Mouse (Mus musculus): Measurements from ENCODE around the gene Ccdc15. TPM values are rescaled to one million over a fixed set of nuclear protein-coding genes. Genes with fewer than 3 reads are reported as not detected.
A peak's percentile ranks its signal among the peaks of the same experiment; 100 is the strongest.

Ccdc15 gene
- total and polyA plus RNA-seq, 3 experiments: 3.7 to 4.0 TPM; not detected in 1

GRCm38 (mm10) chr9:37347184-37347987, 846 bp downstream of the Ccdc15 start:
- Histone ChIP-seq H3K27ac (ENCODE audit: control insufficient read depth, low read depth, low read length) (peak overlapping the region; percentile 83), H3K36me3 (ENCODE audit: control insufficient read depth in 1 of 2, insufficient read depth in 2 of 2, low read length in 2 of 2) (peaks cover 0 to 29% of the 10 kb centered on the region in 2 experiments; a peak in 3 of 4 replicates), H3K9ac (ENCODE audit: control insufficient read depth, low read depth, low read length, poor library complexity, severe bottlenecking) (peak overlapping the region; percentile 93), H3K27me3 (ENCODE audit: control insufficient read depth in 1 of 2, insufficient read depth in 2 of 2, low read length in 2 of 2) (no peaks in the 10 kb centered on the region), H3K4me1 (ENCODE audit: control insufficient read depth in 1 of 2, insufficient read depth in 2 of 2, low read length in 2 of 2) (peaks cover 9 to 14% of the 10 kb centered on the region in 2 experiments; a peak in 3 of 4 replicates), H3K4me3 (ENCODE audit: control insufficient read depth in 1 of 2, insufficient read depth in 1 of 2, low read depth in 2 of 2, low read length in 2 of 2) (peak overlapping the region; percentile 80 to 84), H3K9me3 (replicated peaks; ENCODE audit: insufficient read depth, low read length) (no peaks in the 10 kb centered on the region), H3K79me2 (ENCODE audit: control insufficient read depth, insufficient read depth, low read length, poor library complexity) (peaks cover 10% of the 10 kb centered on the region; the same call in 1 of the 2 replicates)
- DNase-seq (ENCODE audit: low read depth, low spot score): peak; percentile 69
- TF ChIP-seq EP300 (IDR thresholded peaks at IDR 0.05; ENCODE audit: low read depth in 1 of 2, low read length in 2 of 2) (no peak), MYC (IDR thresholded peaks at IDR 0.05; ENCODE audit: low read depth, low read length) (0 out of 2 replicates have a peak, but pooled peaks have one; percentile 45), UBTF (IDR thresholded peaks at IDR 0.05; ENCODE audit: borderline replicate concordance, insufficient read depth, low read depth, low read length) (no peak), CHD1 (IDR thresholded peaks at IDR 0.05; ENCODE audit: low read depth, low read length) (peak; percentile 92; the same call in 1 of the 2 replicates), TBP (IDR thresholded peaks at IDR 0.05; ENCODE audit: low read depth, low read length) (0 out of 2 replicates have a peak, but pooled peaks have one; percentile 17)

GRCm38 (mm10) chr9:37345406-37345805, 2.8 kb downstream of the Ccdc15 start:
- Histone ChIP-seq H3K27me3 (ENCODE audit: control insufficient read depth in 1 of 2, insufficient read depth in 2 of 2, low read length in 2 of 2) (no peaks in the 10 kb centered on the region), H3K27ac (ENCODE audit: control insufficient read depth, low read depth, low read length) (no peak overlapping the region), H3K79me2 (ENCODE audit: control insufficient read depth, insufficient read depth, low read length, poor library complexity) (peaks cover 10% of the 10 kb centered on the region; the same call in 1 of the 2 replicates), H3K4me1 (ENCODE audit: control insufficient read depth in 1 of 2, insufficient read depth in 2 of 2, low read length in 2 of 2) (peaks cover 9 to 16% of the 10 kb centered on the region in 2 experiments), H3K4me3 (ENCODE audit: control insufficient read depth in 1 of 2, insufficient read depth in 1 of 2, low read depth in 2 of 2, low read length in 2 of 2) (no peak overlapping the region), H3K9ac (ENCODE audit: control insufficient read depth, low read depth, low read length, poor library complexity, severe bottlenecking) (no peak overlapping the region), H3K9me3 (replicated peaks; ENCODE audit: insufficient read depth, low read length) (no peaks in the 10 kb centered on the region), H3K36me3 (ENCODE audit: control insufficient read depth in 1 of 2, insufficient read depth in 2 of 2, low read length in 2 of 2) (peaks cover 0 to 33% of the 10 kb centered on the region in 2 experiments; a peak in 3 of 4 replicates)
- TF ChIP-seq MEF2A (IDR thresholded peaks at IDR 0.05; ENCODE audit: extremely low read depth, insufficient replicate concordance, low read depth, low read length, poor library complexity, severe bottlenecking) (0 out of 2 replicates have a peak, but pooled peaks have one; percentile 29), CTCF (IDR thresholded peaks at IDR 0.05 in 2 of 3, conservative IDR thresholded peaks at IDR 0.05 in 1 of 3; ENCODE audit: control insufficient read depth in 1 of 3, insufficient read depth in 1 of 3, low read depth in 2 of 3, low read length in 3 of 3, poor library complexity in 1 of 3, severe bottlenecking in 1 of 3) (no peak), USF1 (IDR thresholded peaks at IDR 0.05; ENCODE audit: low read depth, low read length) (no peak), TCF12 (IDR thresholded peaks at IDR 0.05; ENCODE audit: low read depth, low read length) (peak; percentile 77), POLR2AphosphoS5 (IDR thresholded peaks at IDR 0.05; ENCODE audit: borderline replicate concordance, low read depth, low read length) (no peak), EP300 (IDR thresholded peaks at IDR 0.05; ENCODE audit: low read depth in 1 of 2, low read length in 2 of 2) (peak; percentile 83 to 84), TBP (IDR thresholded peaks at IDR 0.05; ENCODE audit: low read depth, low read length) (no peak), ETS1 (IDR thresholded peaks at IDR 0.05; ENCODE audit: low read depth, low read length) (peak; percentile 72), MAZ (IDR thresholded peaks at IDR 0.05; ENCODE audit: low read depth, low read length) (no peak), RCOR1 (IDR thresholded peaks at IDR 0.05; ENCODE audit: low read depth, low read length) (peak; percentile 73; the same call in 1 of the 2 replicates), GATA1 (IDR thresholded peaks at IDR 0.05; ENCODE audit: low read depth, low read length) (peak; percentile 76), SIN3A (IDR thresholded peaks at IDR 0.05; ENCODE audit: low read length) (peak; percentile 41; the same call in 1 of the 2 replicates), E2F4 (IDR thresholded peaks at IDR 0.05; ENCODE audit: borderline replicate concordance, low read depth, low read length) (no peak), UBTF (IDR thresholded peaks at IDR 0.05; ENCODE audit: borderline replicate concordance, insufficient read depth, low read depth, low read length) (no peak), HCFC1 (IDR thresholded peaks at IDR 0.05; ENCODE audit: low read depth, low read length) (0 out of 2 replicates have a peak, but pooled peaks have one; percentile 30), SMC3 (IDR thresholded peaks at IDR 0.05; ENCODE audit: low read depth, low read length) (no peak), MYB (IDR thresholded peaks at IDR 0.05; ENCODE audit: low read depth, low read length) (0 out of 2 replicates have a peak, but pooled peaks have one; percentile 29)
- DNase-seq (ENCODE audit: low read depth, low spot score): peak; percentile 67
